Mouse (Mus musculus) heart, postnatal 0 days (tissue): ENCODE results near the gene Timp1. TPM values are rescaled to one million over a fixed set of nuclear protein-coding genes. Genes with fewer than 3 reads are reported as not detected.

ENCODE experiments used
- ATAC-seq: fragments of 200-750 bp; cut with Nextera tagmentation; 2 replicates; pipeline ENCODE4 v1.8.0; 2017; ENCODE audit warnings: low read depth, moderate number of reproducible peaks, moderate library complexity; ENCODE audit not compliant: insufficient read depth
- DNase-seq: peaks from one replicate; pipeline ENCODE4 v3.0.0-alpha.2; 2016; ENCODE audit warnings: low spot score
- H3K27ac ChIP-seq: fragments of 300-500 bp; sonication (generic); 2 replicates; pipeline ENCODE4 v1.5.1; 2014; ENCODE audit warnings: low read depth, mild to moderate bottlenecking
- H3K27me3 ChIP-seq: fragments of 300-500 bp; sonication (generic); 2 replicates; pipeline ENCODE4 v1.6.1; 2014; ENCODE audit warnings: low read length, mixed read lengths; ENCODE audit not compliant: control insufficient read depth, insufficient read depth
- H3K36me3 ChIP-seq: fragments of 300-500 bp; sonication (generic); replicated peaks from 2 replicates; pipeline ENCODE4 v1.6.1; 2014; ENCODE audit warnings: low read length, mixed read lengths; ENCODE audit not compliant: control insufficient read depth, insufficient read depth
- H3K4me1 ChIP-seq: fragments of 300-500 bp; sonication (generic); 2 replicates; pipeline ENCODE4 v1.6.1; 2014; ENCODE audit warnings: antibody characterized with exemption; ENCODE audit not compliant: control insufficient read depth, insufficient read depth
- H3K4me2 ChIP-seq: fragments of 300-500 bp; sonication (generic); 2 replicates; pipeline ENCODE4 v1.6.1; 2014; ENCODE audit warnings: low read depth, mild to moderate bottlenecking, low read length, moderate library complexity
- H3K4me3 ChIP-seq: fragments of 300-500 bp; sonication (generic); 2 replicates; pipeline ENCODE4 v1.5.1; 2014; ENCODE audit warnings: low read depth, low read length
- H3K9ac ChIP-seq: fragments of 300-500 bp; sonication (generic); replicated peaks from 2 replicates; pipeline ENCODE4 v1.6.1; 2014; ENCODE audit warnings: low read depth, low read length, mixed read lengths
- H3K9me3 ChIP-seq: fragments of 300-500 bp; sonication (generic); replicated peaks from 2 replicates; pipeline ENCODE4 v1.6.1; 2016; ENCODE audit warnings: low read length; ENCODE audit not compliant: control insufficient read depth
- CTCF ChIP-seq: IDR thresholded peaks from 2 replicates; pipeline ENCODE4 v1.5.1; 2016; ENCODE audit warnings: antibody characterized with exemption, control low read depth, low read depth
- EP300 ChIP-seq: IDR thresholded peaks from 2 replicates; pipeline ENCODE4 v1.6.1; 2016; ENCODE audit warnings: antibody characterized with exemption, low read depth
- WGBS: fragments of 180-500 bp; shearing (Covaris S2); extraction: QIAGEN DNeasy Blood & Tissue Kit; methylation state at CpG from one replicate; pipeline ENCODE4 v1.1.7; 2014; 5-methylcytosine and 5-hydroxymethylcytosine counted together
- polyA plus RNA-seq: library from polyadenylated mRNA; unstranded; fragments of >200 nt; fragmentation: Nextera tagmentation; extraction: Ambion mirVana; gene quantifications from 2 replicates; pipeline ENCODE4 v1.2.1, GENCODE M21; 2015
- total RNA-seq: library from RNA; depleted of rRNA; stranded (reverse); fragments of >200 nt; gene quantifications from 2 replicates; pipeline ENCODE4 v1.2.3, GENCODE M21; 2014; ENCODE audit warnings: low replicate concordance

Gene Timp1
- total and polyA plus RNA-seq, 2 experiments from 2014 or later, result 29.9 to 36.8 TPM

GRCm38 (mm10) chrX:20869203-20869602 lies 763 bp upstream of the Timp1 start:
- Histone ChIP-seq H3K36me3 (no peaks in the 10 kb centered on the region), H3K4me2 (no peak overlapping the region), H3K9ac (no peak overlapping the region), H3K4me3 (no peak overlapping the region), H3K4me1 (no peaks in the 10 kb centered on the region), H3K9me3 (no peaks in the 10 kb centered on the region), H3K27ac (no peak overlapping the region), H3K27me3 (no peaks in the 10 kb centered on the region)
- TF ChIP-seq EP300 (no peak), CTCF (no peak)
- WGBS, result 81% methylated on average over 1 of the region's 1 CpGs
- ATAC-seq (no peak), DNase-seq (no peak)

DNA sequence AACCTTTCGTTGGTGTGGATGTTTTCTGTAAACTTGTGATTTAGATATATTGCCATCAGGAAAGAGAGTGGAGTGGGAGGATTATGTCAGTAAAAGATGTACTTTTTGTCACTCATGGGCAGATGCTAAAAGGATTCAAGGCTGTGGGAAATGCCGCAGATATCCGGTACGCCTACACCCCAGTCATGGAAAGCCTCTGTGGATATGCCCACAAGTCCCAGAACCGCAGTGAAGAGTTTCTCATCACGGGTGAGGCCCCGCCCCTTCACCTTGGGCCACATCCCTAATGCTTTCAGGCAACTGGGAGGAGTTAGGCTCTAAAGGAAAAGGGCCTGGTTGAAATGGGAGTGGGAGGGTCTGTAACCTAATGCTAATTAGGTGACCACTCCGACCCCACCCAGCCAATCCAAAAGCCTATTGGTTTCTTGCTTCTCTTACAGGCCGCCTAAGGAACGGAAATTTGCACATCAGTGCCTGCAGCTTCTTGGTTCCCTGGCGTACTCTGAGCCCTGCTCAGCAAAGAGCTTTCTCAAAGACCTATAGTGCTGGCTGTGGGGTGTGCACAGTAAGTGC lies 3.0 kb downstream of the Timp1 start:
- Histone ChIP-seq H3K4me1 (no peaks in the 10 kb centered on the region), H3K27me3 (no peaks in the 10 kb centered on the region), H3K27ac (no peak overlapping the region), H3K9me3 (no peaks in the 10 kb centered on the region), H3K4me3 (no peak overlapping the region), H3K4me2 (no peak overlapping the region), H3K36me3 (no peaks in the 10 kb centered on the region), H3K9ac (no peak overlapping the region)
- 42% methylated on average over 11 of the region's 11 CpGs for WGBS
- DNase-seq, result no peak
- no peak for TF ChIP-seq CTCF
- no peak for TF ChIP-seq EP300
- ATAC-seq, result no peak

GRCm38 (mm10) chrX:20875241-20875640 lies 5.3 kb downstream of the Timp1 start:
- H3K9me3 ChIP-seq, result no peaks in the 10 kb centered on the region
- H3K4me2 ChIP-seq, result no peak overlapping the region
- no peak overlapping the region for H3K27ac ChIP-seq
- no peaks in the 10 kb centered on the region for H3K4me1 ChIP-seq
- no peak overlapping the region for H3K9ac ChIP-seq
- no peaks in the 10 kb centered on the region for H3K27me3 ChIP-seq
- TF ChIP-seq EP300 (no peak), CTCF (no peak)
- 67% methylated on average over 3 of the region's 3 CpGs for WGBS
- no peaks in the 10 kb centered on the region for H3K36me3 ChIP-seq
- no peak overlapping the region for H3K4me3 ChIP-seq
- no peak for DNase-seq
- ATAC-seq, result no peak

DNA sequence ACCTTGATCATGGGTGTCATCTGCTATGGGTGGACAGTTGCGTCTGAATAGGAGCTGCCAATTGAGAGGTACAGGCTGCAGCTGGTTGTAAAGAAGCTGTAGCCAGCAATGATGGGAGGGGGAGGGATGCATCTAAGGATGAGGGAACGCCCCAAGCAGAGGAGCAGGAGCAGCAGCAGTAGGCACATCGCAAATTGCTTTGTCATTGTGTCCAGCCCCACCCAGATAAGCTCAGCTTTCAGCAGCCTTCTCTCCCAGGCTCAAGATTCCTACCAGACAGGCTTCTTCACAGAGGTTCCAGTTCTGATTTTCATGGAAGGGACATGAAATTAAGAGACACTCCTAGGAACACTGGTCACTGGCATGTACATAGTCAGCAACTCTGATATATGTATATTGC lies 40.1 kb downstream of the Timp1 start:
- no peak for ATAC-seq
- H3K27me3 ChIP-seq, result no peaks in the 10 kb centered on the region

DNA sequence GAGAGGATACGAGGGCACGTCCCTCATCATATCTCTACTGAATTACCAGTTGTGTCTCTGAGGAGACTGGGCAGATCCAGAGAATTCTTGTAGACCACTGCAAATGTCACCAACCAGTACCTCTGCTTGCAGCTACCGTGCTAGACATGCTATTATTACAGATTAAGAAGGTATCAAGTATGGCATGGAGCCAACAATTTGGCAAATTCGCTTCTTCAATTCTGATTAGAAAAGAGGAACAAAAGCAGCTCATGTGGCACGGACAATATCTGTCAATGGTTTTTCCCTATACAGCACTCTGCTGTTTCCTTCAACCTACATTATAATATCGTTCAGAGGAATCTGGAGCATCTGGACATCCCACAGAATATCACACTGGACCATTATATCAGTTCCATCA lies 43.8 kb downstream of the Timp1 start:
- TF ChIP-seq EP300 (no peak), CTCF (no peak)
- DNase-seq, result no peak
- ATAC-seq, result no peak
- Histone ChIP-seq H3K4me1 (no peaks in the 10 kb centered on the region), H3K4me3 (no peak overlapping the region), H3K9me3 (no peaks in the 10 kb centered on the region), H3K27ac (no peak overlapping the region), H3K36me3 (no peaks in the 10 kb centered on the region), H3K27me3 (no peaks in the 10 kb centered on the region), H3K4me2 (no peak overlapping the region), H3K9ac (no peak overlapping the region)
- WGBS, result 67% methylated on average over 6 of the region's 6 CpGs

More for the DNA sequence above, 40.1 kb downstream of the Timp1 start:
- Histone ChIP-seq H3K4me1 (no peaks in the 10 kb centered on the region), H3K27ac (no peak overlapping the region), H3K4me2 (no peak overlapping the region), H3K9ac (no peak overlapping the region), H3K4me3 (no peak overlapping the region), H3K36me3 (no peaks in the 10 kb centered on the region), H3K9me3 (no peaks in the 10 kb centered on the region)
- TF ChIP-seq CTCF (no peak), EP300 (no peak)
- WGBS, result 30% methylated on average over 3 of the region's 3 CpGs
- DNase-seq, result no peak

DNA sequence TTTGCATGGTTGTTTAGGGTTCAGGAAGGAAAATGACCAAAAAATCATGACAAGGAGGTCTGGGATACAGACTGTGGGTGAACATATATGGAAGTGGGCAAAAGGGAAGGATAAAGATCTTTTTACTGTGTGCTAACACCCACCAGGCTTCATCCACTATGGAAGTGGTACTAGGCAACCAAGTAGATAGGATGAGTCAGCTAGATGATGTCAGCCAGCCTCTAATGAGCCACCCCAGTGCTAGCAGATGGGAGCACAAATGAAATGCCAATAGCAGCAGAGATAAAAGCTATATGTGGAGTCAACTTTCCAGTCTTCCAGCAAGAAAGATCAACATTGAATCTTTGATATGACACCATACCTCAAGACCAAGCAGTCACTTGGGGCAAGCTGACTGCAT lies 45.1 kb downstream of the Timp1 start:
- Histone ChIP-seq H3K4me2 (no peak overlapping the region), H3K4me3 (no peak overlapping the region), H3K9ac (no peak overlapping the region), H3K27me3 (0 out of 2 replicates have a peak, but pooled peaks cover 6% of the 10 kb centered on the region), H3K4me1 (no peaks in the 10 kb centered on the region), H3K27ac (no peak overlapping the region), H3K36me3 (no peaks in the 10 kb centered on the region), H3K9me3 (no peaks in the 10 kb centered on the region)
- no peak for TF ChIP-seq EP300
- TF ChIP-seq CTCF, result no peak
- ATAC-seq, result no peak
- DNase-seq, result no peak
